Mouse (Mus musculus) heart, embryonic 16.5 days (tissue): ENCODE results near the gene Cdk4. TPM values are rescaled to one million over a fixed set of nuclear protein-coding genes. Genes with fewer than 3 reads are reported as not detected.
A peak's percentile ranks its signal among the peaks of the same experiment; 100 is the strongest.

Source experiments
- ATAC-seq: fragments of 200-750 bp; cut with Nextera tagmentation; replicated peaks from 2 replicates; pipeline ENCODE4 v1.8.0; 2017; ENCODE audit warnings: moderate number of reproducible peaks; ENCODE audit not compliant: insufficient read depth, low FRiP score; ENCODE audit errors: extremely low read depth
- H3K27ac ChIP-seq: fragments of 300-500 bp; sonication (generic); 2 replicates; pipeline ENCODE4 v1.5.1; 2014; ENCODE audit warnings: mild to moderate bottlenecking, low read length, control low read depth, moderate library complexity
- H3K27me3 ChIP-seq: fragments of 300-500 bp; sonication (generic); 2 replicates; pipeline ENCODE4 v1.6.1; 2014; ENCODE audit warnings: low read length, mixed read lengths; ENCODE audit not compliant: control insufficient read depth, insufficient read depth
- H3K36me3 ChIP-seq: fragments of 300-500 bp; sonication (generic); 2 replicates; pipeline ENCODE4 v1.6.1; 2014; ENCODE audit not compliant: control insufficient read depth, insufficient read depth
- H3K4me1 ChIP-seq: fragments of 300-500 bp; sonication (generic); 2 replicates; pipeline ENCODE4 v1.6.1; 2014; ENCODE audit warnings: low read length, mixed read lengths; ENCODE audit not compliant: control insufficient read depth, insufficient read depth
- H3K4me2 ChIP-seq: fragments of 300-500 bp; sonication (generic); 2 replicates; pipeline ENCODE4 v1.6.1; 2014; ENCODE audit warnings: low read depth, mild to moderate bottlenecking, control low read depth, low read length
- H3K4me3 ChIP-seq: fragments of 300-500 bp; sonication (generic); 2 replicates; pipeline ENCODE4 v1.5.1; 2014; ENCODE audit warnings: mild to moderate bottlenecking, control low read depth, low read length
- H3K9ac ChIP-seq: fragments of 300-500 bp; sonication (generic); 2 replicates; pipeline ENCODE4 v1.6.1; 2014; ENCODE audit warnings: low read length, control low read depth
- H3K9me3 ChIP-seq: fragments of 300-500 bp; sonication (generic); replicated peaks from 2 replicates; pipeline ENCODE4 v1.6.1; 2016; ENCODE audit warnings: low read length; ENCODE audit not compliant: control insufficient read depth
- WGBS: fragments of 180-500 bp; shearing (Covaris S2); extraction: QIAGEN DNeasy Blood & Tissue Kit; methylation state at CpG from one replicate; pipeline ENCODE4 v1.1.7; 2014; 5-methylcytosine and 5-hydroxymethylcytosine counted together
- polyA plus RNA-seq: library from polyadenylated mRNA; unstranded; fragments of >200 nt; fragmentation: Nextera tagmentation; extraction: Ambion mirVana; gene quantifications from 2 replicates; pipeline ENCODE4 v1.2.1, GENCODE M21; 2015

Cdk4 gene
- polyA plus RNA-seq, 1 experiment from 2014 or later = 885 TPM

- H3K4me2 ChIP-seq = no peak overlapping the region
- WGBS = 35% methylated on average over 8 of the region's 8 CpGs
- peaks cover 12% of the 10 kb centered on the region for H3K4me1 ChIP-seq
- no peak overlapping the region for H3K9ac ChIP-seq
- no peaks in the 10 kb centered on the region for H3K36me3 ChIP-seq
- no peak for ATAC-seq
- H3K4me3 ChIP-seq = no peak overlapping the region
- no peak overlapping the region for H3K27ac ChIP-seq
- H3K27me3 ChIP-seq = peaks cover 61% of the 10 kb centered on the region
- no peaks in the 10 kb centered on the region for H3K9me3 ChIP-seq
Observed at GRCm38 (mm10) chr10:127083292-127083914, 20.1 kb downstream of the Cdk4 start.

DNA sequence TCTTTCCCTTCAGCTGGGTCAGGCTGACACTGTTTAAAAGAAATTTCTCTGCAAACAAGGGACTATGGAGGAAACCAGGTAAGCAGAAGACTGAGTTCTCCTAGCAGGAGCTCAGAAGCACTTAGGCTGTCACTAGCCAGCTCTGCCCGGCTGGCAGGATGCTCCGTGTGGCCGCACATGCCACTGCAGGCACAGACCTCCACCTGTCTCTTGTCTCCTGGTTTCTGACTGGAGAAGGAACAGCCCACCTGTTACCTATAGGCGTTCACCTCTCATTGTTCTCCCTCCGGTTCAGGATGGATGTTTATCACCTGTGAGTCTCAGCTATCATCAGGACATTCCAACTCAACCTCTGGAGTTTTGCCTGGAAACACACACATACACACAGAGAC is 20.6 kb downstream of the Cdk4 start:
- no peaks in the 10 kb centered on the region for H3K9me3 ChIP-seq
- H3K27ac ChIP-seq = no peak overlapping the region
- H3K4me2 ChIP-seq = no peak overlapping the region
- peaks cover 56% of the 10 kb centered on the region for H3K27me3 ChIP-seq
- H3K4me3 ChIP-seq = no peak overlapping the region
- H3K36me3 ChIP-seq = no peaks in the 10 kb centered on the region
- 42% methylated on average over 5 of the region's 5 CpGs for WGBS
- no peak overlapping the region for H3K9ac ChIP-seq
- H3K4me1 ChIP-seq = peaks cover 12% of the 10 kb centered on the region
- no peak for ATAC-seq

GRCm38 (mm10) chr10:127085052-127085451 is 21.7 kb downstream of the Cdk4 start:
- 76% methylated on average over 9 of the region's 9 CpGs for WGBS
- Histone ChIP-seq H3K27ac (no peak overlapping the region), H3K4me2 (no peak overlapping the region), H3K4me3 (no peak overlapping the region), H3K9me3 (no peaks in the 10 kb centered on the region), H3K36me3 (no peaks in the 10 kb centered on the region), H3K9ac (no peak overlapping the region), H3K4me1 (peaks cover 4% of the 10 kb centered on the region; the same call in 1 of the 2 replicates), H3K27me3 (peaks cover 56% of the 10 kb centered on the region)
- no peak for ATAC-seq

- WGBS = 60% methylated on average over 6 of the region's 6 CpGs
Observed at GRCm38 (mm10) chr10:127085633-127086032, 22.3 kb downstream of the Cdk4 start.

GRCm38 (mm10) chr10:127090560-127091411 is 27.5 kb downstream of the Cdk4 start:
- Histone ChIP-seq H3K9me3 (no peaks in the 10 kb centered on the region), H3K27me3 (peaks cover 56% of the 10 kb centered on the region), H3K4me1 (peaks cover 15% of the 10 kb centered on the region), H3K9ac (no peak overlapping the region), H3K36me3 (peaks cover under 1% of the 10 kb centered on the region), H3K27ac (no peak overlapping the region), H3K4me3 (peak overlapping the region; percentile 32), H3K4me2 (peak overlapping the region; percentile 49)
- 15% methylated on average over 57 of the region's 57 CpGs for WGBS
- peak; percentile 20; the same call in 1 of the 2 replicates for ATAC-seq

More at GRCm38 (mm10) chr10:127085633-127086032, 22.3 kb downstream of the Cdk4 start:
- Histone ChIP-seq H3K4me2 (no peak overlapping the region), H3K36me3 (no peaks in the 10 kb centered on the region), H3K27me3 (peaks cover 56% of the 10 kb centered on the region), H3K4me3 (no peak overlapping the region), H3K9me3 (no peaks in the 10 kb centered on the region), H3K27ac (no peak overlapping the region), H3K4me1 (peaks cover 3% of the 10 kb centered on the region; the same call in 1 of the 2 replicates), H3K9ac (no peak overlapping the region)
- no peak for ATAC-seq

GRCm38 (mm10) chr10:127091507-127092396 is 28.4 kb downstream of the Cdk4 start:
- no peak overlapping the region for H3K9ac ChIP-seq

DNA sequence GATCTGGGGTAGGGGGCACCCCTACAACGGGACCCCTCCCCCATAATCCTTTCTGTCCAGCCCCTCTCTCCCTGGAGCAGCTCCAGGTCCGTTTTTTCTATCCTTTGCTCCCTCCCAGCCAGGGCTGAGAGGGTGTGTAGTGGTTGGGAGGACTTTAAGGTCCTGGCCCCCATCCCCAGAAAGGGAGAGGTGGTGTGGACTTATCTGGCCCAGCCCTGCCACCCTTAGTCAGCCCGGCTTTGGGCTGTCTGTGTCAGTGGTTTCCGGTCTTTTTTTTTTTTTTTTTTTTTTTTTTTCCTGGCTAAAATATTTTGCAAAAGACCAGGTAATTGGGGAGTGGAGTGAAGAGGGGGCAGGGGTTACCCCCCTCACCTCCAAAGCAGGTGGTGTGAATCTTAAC is 29.4 kb downstream of the Cdk4 start:
- peaks cover 15% of the 10 kb centered on the region for H3K4me1 ChIP-seq
- H3K36me3 ChIP-seq = peaks cover 8% of the 10 kb centered on the region
- no peak for ATAC-seq
- no peak overlapping the region for H3K27ac ChIP-seq
- H3K9me3 ChIP-seq = no peaks in the 10 kb centered on the region
- no peak overlapping the region for H3K4me2 ChIP-seq
- H3K4me3 ChIP-seq = no peak overlapping the region
- no peak overlapping the region for H3K9ac ChIP-seq
- WGBS = 61% methylated on average over 4 of the region's 4 CpGs
- H3K27me3 ChIP-seq = peaks cover 51% of the 10 kb centered on the region

More at GRCm38 (mm10) chr10:127091507-127092396, 28.4 kb downstream of the Cdk4 start:
- Histone ChIP-seq H3K4me2 (peak overlapping the region; percentile 49), H3K9me3 (no peaks in the 10 kb centered on the region), H3K4me3 (peak overlapping the region; percentile 32), H3K27me3 (peaks cover 56% of the 10 kb centered on the region), H3K4me1 (peaks cover 15% of the 10 kb centered on the region), H3K27ac (no peak overlapping the region), H3K36me3 (peaks cover 8% of the 10 kb centered on the region)
- ATAC-seq = 0 out of 2 replicates have a peak, but pooled peaks have one; percentile 37
- WGBS = 10% methylated on average over 49 of the region's 51 CpGs

- peaks cover 9% of the 10 kb centered on the region for H3K36me3 ChIP-seq
- no peak overlapping the region for H3K27ac ChIP-seq
- H3K4me2 ChIP-seq = no peak overlapping the region
- peaks cover 15% of the 10 kb centered on the region for H3K4me1 ChIP-seq
- H3K4me3 ChIP-seq = no peak overlapping the region
- H3K27me3 ChIP-seq = peaks cover 43% of the 10 kb centered on the region
- H3K9me3 ChIP-seq = no peaks in the 10 kb centered on the region
- ATAC-seq = 0 out of 2 replicates have a peak, but pooled peaks have one; percentile 18
- WGBS = 24% methylated on average over 7 of the region's 7 CpGs
- H3K9ac ChIP-seq = no peak overlapping the region
Observed at GRCm38 (mm10) chr10:127094382-127094802, 31.1 kb downstream of the Cdk4 start.
